Mouse (Mus musculus): ENCODE measurements at regions not wholly inside any gene's neighbourhood (a gene's known extent, or its start where the extent isn't known, plus 50 kb on each side); places are given as distances from the start of the nearest gene placed in this dataset.

DNA sequence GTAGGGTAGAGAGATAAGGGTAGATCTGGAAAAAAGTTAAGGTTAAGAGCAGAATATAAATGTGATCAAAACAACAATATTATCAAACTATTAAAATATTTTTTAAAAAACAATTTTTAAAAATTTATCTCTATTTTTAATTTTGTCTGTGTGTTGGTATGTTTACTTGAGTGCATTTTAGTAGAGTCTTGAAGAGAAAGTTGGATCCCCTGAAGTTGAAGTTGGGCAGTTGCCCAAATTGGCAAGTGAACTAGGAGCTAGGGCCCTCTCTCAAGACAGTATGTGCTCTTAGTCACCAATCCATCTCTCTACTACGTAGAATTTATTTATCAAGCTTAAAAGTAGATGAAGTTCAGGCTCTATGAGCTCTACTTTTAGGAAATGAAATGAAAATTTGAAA lies 59.9 kb downstream of the Adamts1 start:
- DNase-seq (ENCODE audit: low spot score in 2 of 2): no peak
- H3K4me3 ChIP-seq: no peak overlapping the region
- TF ChIP-seq CTCF (conservative IDR thresholded peaks at IDR 0.05): no peak
- no peak overlapping the region for H3K27ac ChIP-seq

DNA sequence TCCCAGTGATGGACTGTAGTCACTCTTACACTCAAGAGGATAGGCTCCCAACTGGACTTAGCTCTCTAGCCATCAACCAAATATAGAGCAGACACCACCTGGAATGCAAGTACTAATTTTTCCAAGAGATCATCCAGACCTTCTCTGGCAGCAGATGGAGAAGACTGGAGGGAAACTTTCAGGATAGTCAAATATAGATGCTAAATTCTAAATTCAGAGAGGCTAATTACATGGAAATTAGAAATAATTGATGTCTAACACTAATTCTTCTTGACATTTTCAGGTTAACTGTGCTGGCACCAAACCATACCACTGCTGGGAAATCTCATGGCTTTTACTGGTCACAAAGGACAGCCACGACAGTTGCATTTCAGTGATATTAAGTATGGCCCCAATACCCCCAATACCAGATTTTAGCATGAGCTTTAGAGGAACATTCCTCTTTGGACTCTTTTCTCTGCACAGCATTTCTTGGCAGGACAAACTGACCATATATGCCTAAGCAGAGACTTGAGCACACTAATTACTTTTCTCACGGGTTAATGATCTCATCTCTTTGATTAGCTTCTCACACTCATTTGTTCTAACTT lies 64.2 kb downstream of the Adamts1 start:
- Histone ChIP-seq H3K4me3 (no peak overlapping the region), H3K27ac (no peak overlapping the region)
- no peak for DNase-seq (ENCODE audit: low spot score in 2 of 2)
- no peak for TF ChIP-seq CTCF (conservative IDR thresholded peaks at IDR 0.05)

DNA sequence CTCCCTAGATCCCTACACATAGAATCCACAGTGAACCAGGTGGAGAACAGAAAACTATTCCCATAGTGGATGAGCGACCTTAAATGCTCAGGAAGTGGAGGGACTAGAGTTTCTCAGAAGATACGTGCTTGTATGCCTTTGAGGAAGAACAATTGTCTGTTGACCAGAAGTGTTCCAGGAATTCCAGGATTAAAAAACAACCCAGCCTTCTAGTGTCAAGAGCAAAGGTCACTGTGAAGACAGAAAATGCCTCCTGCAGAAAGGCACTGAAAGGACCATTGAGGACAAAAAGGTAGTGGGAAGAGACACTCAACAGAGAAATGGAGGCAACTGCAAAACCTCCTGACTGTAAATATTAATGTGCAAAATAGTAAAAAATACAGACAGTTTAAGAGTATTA lies 74.9 kb downstream of the Adamts1 start:
- no peak for TF ChIP-seq CTCF (conservative IDR thresholded peaks at IDR 0.05)
- DNase-seq (ENCODE audit: low spot score in 2 of 2): no peak

DNA sequence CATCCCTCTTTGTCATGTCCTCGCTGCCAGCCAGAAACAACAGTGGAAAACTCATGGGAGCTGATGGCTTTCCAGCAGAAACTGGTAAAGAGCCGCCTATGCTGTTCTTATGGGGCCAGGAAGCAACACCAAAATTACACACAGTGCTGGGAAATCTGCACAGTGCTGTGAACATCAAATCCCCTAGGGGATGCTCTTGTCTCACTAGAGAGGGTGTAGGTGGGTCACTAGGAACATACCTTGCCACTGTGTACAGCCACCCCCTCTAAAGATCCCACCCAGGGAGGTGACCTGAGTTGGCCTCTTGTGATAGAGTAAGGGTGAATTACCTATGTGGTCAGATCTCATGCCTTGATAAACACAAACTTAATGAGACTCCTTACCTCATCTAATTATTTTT lies 80.9 kb downstream of the Adamts1 start:
- H3K4me3 ChIP-seq: no peak overlapping the region
- no peak overlapping the region for H3K27ac ChIP-seq
- TF ChIP-seq CTCF (conservative IDR thresholded peaks at IDR 0.05): peak; percentile 55
- DNase-seq (ENCODE audit: low spot score in 2 of 2): no peak

More for the DNA sequence above, 74.9 kb downstream of the Adamts1 start:
- Histone ChIP-seq H3K4me3 (no peak overlapping the region), H3K27ac (no peak overlapping the region)

DNA sequence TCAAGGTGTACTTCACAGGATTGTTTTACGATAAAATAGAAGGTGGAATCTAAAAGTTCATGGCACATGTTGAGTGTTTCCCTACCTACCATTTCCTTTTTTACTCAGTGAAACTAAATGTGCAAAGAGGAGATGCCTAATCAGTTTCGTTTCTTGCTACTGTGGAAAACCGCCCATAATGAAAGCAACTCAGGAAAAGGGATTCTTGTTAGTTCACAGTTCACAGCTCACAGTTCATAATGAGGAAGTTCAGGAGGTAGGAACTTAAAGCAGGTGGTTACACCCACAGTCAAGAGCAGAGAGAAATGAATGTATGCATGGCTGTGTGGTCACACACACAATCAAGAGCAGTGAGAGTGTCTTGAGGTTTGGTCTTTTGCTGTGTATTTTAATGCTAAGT lies 90.6 kb downstream of the Adamts1 start:
- Histone ChIP-seq H3K4me3 (no peak overlapping the region), H3K27ac (no peak overlapping the region)
- no peak for TF ChIP-seq CTCF (conservative IDR thresholded peaks at IDR 0.05)
- DNase-seq (ENCODE audit: low spot score in 2 of 2): no peak

DNA sequence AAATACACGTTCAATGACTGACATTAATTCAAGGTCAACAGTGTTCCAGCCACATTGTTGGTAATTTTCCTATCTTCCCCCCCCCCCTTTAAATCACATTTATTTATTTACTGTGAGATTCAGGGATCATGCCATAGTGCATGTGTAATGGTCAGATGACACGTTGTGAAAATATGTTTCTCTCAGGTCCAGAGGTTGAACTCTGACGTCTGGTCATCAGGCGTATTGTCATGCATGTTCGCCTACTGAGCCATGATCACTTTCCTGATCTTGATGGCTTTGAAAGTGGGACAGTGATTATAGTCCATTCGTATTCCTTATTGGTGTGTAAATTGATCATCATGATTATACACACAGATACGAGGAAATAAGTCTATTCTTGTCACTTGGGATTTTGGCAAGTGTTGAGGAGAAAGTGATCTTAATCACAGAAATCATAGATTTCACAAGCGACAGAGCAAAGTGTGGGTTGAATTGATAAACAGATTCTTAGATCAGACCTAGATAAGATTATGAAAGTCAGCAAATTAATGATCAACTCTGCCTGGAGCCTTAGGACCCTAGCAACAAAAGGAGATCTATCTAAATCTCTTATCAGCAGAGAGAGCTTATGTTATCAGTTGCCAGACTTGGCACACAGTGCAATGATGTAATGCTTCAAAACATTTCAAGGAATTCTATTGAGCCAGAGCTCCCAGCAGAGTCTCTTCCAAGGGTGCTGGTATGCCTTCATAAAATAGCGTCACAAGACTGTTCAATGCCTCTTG lies 98.5 kb downstream of the Adamts1 start:
- no peak for DNase-seq (ENCODE audit: low spot score in 2 of 2)
- TF ChIP-seq CTCF (conservative IDR thresholded peaks at IDR 0.05): no peak

DNA sequence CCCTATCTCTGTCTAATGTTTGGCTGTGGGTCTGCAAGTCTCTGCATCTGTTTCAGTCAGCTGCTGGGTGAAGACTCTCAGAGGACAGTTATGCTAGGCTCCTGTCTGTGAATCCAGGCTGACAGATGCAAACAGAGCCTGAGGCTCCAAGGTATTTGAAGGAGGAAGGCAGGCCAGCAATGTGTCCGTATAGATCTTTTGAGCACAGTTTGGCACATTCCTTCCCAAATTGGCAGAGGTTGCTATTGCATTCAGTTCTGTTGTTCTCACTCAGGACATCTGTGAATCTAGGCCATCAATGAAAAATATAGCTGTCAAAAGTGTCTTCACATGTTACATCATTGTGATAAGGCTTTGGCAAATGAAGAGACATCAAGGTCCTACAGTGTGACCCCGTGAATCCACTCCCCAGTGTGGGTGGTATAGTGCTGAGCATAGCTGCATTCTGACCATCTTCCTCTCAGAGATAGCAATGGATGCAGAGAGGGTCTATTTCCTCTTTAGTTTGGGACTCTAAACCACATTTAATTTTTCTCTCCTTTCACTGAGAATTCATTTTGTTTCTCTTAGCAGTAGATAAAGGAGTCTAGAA lies 99.9 kb downstream of the Adamts1 start:
- TF ChIP-seq CTCF (conservative IDR thresholded peaks at IDR 0.05): no peak
- no peak overlapping the region for H3K27ac ChIP-seq
- no peak overlapping the region for H3K4me3 ChIP-seq
- DNase-seq (ENCODE audit: low spot score in 2 of 2): no peak

More for the DNA sequence above, 98.5 kb downstream of the Adamts1 start:
- Histone ChIP-seq H3K27ac (no peak overlapping the region), H3K4me3 (no peak overlapping the region)

DNA sequence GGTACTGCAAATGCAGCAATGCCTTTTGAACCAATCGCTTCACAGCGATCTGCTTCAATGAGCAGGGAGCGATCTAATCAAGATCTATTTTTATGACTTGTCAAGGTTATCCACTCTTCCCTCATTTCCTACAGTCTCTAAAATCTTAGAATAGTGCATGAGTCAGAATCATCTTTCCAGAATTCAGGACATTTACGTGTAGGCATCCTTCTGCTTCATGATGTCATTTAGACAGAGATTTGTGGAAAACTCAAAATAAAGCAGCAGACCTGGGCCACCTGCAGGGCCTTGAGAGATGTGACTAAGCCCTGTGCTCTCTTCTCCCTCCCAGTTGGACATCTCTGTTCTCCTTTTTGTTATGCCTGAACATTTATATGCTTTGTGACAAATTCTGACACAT lies 103.6 kb downstream of the Adamts1 start:
- no peak overlapping the region for H3K4me3 ChIP-seq
- no peak overlapping the region for H3K27ac ChIP-seq
- TF ChIP-seq CTCF (conservative IDR thresholded peaks at IDR 0.05): no peak
- no peak for DNase-seq (ENCODE audit: low spot score in 2 of 2)

DNA sequence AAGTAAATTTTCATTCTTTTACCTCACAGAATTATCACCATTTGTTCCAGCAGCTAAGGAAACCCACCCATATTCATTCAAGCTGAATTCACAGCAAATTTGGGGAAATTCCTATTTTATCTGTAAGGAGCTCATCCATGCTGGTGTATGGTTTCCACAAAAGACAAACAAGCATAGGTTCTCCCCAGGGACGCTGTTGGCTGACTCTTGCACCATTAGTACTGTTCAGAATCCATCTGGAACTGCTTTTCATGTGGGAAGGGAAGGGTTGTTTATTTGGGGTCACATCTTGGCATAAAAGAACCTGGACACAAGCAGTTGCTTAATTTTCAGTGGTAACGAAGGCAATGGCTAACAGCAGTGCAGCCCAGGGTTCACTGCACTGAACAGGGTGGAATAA lies 120.2 kb downstream of the Adamts1 start:
- TF ChIP-seq CTCF (conservative IDR thresholded peaks at IDR 0.05): no peak
- Histone ChIP-seq H3K4me3 (no peak overlapping the region), H3K27ac (no peak overlapping the region)
- no peak for DNase-seq (ENCODE audit: low spot score in 2 of 2)

DNA sequence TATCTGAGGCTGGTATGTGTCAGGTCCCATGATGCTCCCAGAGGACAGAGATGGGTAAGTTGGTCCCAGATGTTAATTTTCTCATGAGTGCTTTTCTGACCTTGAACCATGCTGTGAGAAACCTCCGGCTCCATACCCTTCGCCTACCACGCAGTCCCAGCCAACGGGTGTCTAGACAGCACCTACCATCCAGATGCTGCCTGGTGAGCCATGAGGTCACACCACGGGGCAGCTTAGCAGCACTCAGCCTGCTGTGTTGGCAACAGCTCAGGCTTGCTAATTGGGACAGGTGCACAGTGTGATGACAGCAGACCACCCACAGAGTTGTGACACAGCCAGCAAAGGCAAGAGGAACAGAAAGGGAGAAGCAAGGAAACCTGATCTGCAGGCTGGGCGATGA lies 122.6 kb downstream of the Adamts1 start:
- DNase-seq (ENCODE audit: low spot score in 2 of 2): no peak
- Histone ChIP-seq H3K27ac (no peak overlapping the region), H3K4me3 (no peak overlapping the region)
- no peak for TF ChIP-seq CTCF (conservative IDR thresholded peaks at IDR 0.05)

DNA sequence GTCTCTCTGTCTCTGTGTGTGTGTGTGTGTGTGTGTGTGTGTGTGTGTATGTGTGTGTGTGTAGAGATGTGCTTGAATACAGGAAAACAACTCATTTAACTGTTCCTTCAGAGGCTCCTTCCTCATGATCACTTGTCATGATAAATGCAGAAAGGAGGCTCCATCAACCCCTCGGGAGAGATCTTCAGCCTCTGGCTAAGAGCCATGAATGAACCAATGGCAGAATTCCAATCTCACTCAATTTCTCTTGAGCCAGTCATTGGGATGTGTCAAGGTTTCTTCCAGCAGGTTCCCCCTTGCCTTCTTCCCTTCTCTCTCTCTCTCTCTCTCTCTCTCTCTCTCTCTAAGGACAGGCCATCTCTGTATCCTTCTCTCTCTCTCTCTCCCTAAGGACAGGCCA lies 124.1 kb downstream of the Adamts1 start:
- no peak for TF ChIP-seq CTCF (conservative IDR thresholded peaks at IDR 0.05)
- Histone ChIP-seq H3K27ac (no peak overlapping the region), H3K4me3 (no peak overlapping the region)
- DNase-seq (ENCODE audit: low spot score in 2 of 2): no peak

DNA sequence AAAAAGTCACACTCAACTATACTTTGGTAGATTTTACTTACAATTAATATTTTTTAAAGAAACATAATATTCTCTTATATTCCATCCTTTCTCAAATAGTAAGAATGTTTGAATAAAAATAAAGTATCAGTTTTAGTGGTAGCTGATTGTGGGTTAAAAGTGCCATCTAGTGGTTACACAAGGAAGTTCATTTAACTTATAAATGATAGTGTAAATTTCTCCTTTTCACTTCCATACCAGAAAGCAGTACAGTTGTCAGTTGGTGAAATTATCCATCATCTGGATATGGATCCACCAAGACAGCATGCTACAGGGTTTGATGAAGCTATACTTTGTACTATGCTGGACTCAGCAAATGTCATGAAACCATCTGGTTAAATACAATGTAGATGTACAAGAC lies 124.7 kb downstream of the Adamts1 start:
- H3K4me3 ChIP-seq: no peak overlapping the region
- no peak overlapping the region for H3K27ac ChIP-seq
- no peak for DNase-seq (ENCODE audit: low spot score in 2 of 2)
- peak; percentile 94 for TF ChIP-seq CTCF (conservative IDR thresholded peaks at IDR 0.05)

DNA sequence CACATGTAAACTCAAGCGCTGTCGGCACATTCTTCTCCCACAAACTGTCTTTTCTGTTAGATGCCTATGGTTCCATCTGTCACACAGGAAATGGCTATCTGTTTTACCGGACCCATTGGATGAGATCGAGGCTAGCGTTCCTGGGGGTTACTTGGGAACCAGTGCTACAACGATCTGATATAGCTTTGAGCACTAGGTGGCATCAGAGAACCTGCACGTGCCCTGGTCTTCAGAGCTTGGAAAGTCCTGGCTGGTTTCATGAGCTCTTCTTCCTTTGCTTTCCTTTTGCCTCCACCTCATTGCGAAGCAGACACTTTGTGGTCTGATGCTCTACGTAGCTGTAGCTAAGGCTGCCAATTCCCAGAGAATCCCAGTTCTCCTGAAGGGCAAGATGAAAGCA lies 123.8 kb upstream of the Cyyr1 start:
- TF ChIP-seq CTCF (conservative IDR thresholded peaks at IDR 0.05): peak; percentile 79
- peak; percentile 19 to 39 for DNase-seq (ENCODE audit: low spot score in 2 of 2)
- no peak overlapping the region for H3K27ac ChIP-seq
- no peak overlapping the region for H3K4me3 ChIP-seq

DNA sequence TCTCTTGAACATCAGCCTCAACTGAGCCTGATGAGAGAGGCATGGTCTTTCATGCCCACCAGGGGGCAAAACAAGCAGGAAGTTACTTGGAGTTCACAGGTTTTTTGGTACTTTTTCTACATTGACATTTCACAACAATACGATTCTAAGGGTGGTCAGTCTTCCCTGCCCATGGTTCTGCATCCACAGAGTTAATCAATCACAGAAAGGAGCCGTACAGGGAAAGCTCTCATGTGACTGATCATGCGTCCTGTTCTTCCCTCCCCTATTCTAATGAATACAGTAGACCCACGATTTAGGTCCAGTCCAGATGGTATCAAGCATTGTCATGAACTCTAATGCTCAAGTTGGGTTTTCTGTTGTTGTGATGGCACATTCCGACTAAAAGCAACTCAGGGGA lies 115.6 kb upstream of the Cyyr1 start:
- no peak for DNase-seq (ENCODE audit: low spot score in 2 of 2)
- H3K4me3 ChIP-seq: no peak overlapping the region
- TF ChIP-seq CTCF (conservative IDR thresholded peaks at IDR 0.05): peak; percentile 37
- H3K27ac ChIP-seq: no peak overlapping the region

Measured in layer of hippocampus, adult 2 months (tissue).